Mouse (Mus musculus) liver, adult 2 months (tissue): ENCODE data around the gene Zfp300.

Source experiments
- CTCF ChIP-seq: fragments of 200-500 bp; IDR thresholded peaks from 2 replicates; pipeline ENCODE4 v1.5.1; 2011; ENCODE audit warnings: low read depth, low read length, control low read depth
- POLR2A ChIP-seq: fragments of 200-500 bp; IDR thresholded peaks from 2 replicates; pipeline ENCODE4 v1.6.1; 2011; ENCODE audit warnings: low read length, control low read depth; ENCODE audit not compliant: insufficient read depth; ENCODE audit errors: extremely low read depth

- no peak for TF ChIP-seq CTCF
- TF ChIP-seq POLR2A = no peak
Observed at GRCm38 (mm10) chrX:21062544-21062890, 26.8 kb downstream of the Zfp300 start.
